Mouse (Mus musculus): ENCODE data around the gene Glis2. TPM values are rescaled to one million over a fixed set of nuclear protein-coding genes. Genes with fewer than 3 reads are reported as not detected.

The Glis2 gene
- total RNA-seq, 2 experiments from 2014 or later, result 12.4 to 16.6 TPM

GRCm38 (mm10) chr16:4655764-4656570 lies 61.5 kb downstream of the Glis2 start:
- DNase-seq (ENCODE audit: low spot score in 2 of 2), result no peak

DNA sequence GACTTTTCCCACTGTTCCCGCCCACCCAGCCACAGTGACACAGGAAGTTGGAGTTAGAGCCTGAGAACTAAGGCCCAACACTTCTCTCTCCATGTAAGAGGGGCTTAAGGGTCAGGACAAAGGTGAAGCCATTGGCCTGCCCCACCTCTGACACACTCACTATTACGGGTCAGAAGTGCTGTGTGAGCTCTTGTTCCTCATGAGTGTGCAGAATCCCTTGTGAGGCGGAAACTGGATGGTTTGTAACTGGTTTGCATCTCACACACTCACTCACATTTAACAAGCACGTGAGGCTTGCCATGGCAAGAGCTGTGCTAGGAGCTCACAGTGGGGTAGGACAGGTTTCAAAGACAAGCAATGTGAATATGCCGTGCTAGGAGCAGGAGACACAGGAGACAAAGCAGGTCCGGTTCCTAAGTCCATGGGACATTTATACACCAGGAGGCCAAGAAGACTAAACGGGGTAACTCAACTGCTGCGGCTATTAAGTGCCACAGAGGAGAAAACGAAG lies 62.1 kb downstream of the Glis2 start:
- DNase-seq (ENCODE audit: low spot score in 2 of 2), result no peak

DNA sequence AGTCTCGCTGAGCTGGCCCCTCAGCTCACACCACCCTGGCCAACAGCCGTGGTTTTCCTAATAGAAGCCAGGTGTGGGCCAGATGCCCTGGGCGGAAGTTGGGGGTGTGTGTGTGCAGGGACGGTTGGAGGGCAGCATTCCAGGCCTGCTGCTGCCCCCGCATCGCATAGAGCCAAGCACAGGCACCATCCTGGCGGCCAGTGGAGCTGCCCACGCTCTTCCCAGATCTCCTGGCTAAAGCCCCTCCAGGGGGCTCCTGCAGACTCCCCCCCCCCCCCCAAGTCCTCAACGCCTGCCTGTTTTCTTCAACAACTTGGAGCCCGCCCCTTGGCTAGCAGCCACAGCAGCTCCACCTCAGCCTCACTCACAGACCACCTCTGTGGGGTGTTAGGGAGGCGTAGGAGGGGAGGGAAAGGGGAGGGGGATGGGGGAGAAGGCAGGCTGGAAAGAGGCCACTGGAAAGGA lies 64.3 kb downstream of the Glis2 start:
- DNase-seq (ENCODE audit: low spot score in 2 of 2), result peak; percentile 66 to 73

- DNase-seq (ENCODE audit: low spot score in 2 of 2), result no peak
Measured at GRCm38 (mm10) chr16:4659326-4659725, 64.8 kb downstream of the Glis2 start.

- no peak for DNase-seq (ENCODE audit: low spot score in 2 of 2)
Measured at GRCm38 (mm10) chr16:4661605-4662004, 67.1 kb downstream of the Glis2 start.

GRCm38 (mm10) chr16:4663806-4664205 lies 69.3 kb downstream of the Glis2 start:
- DNase-seq (ENCODE audit: low spot score in 2 of 2), result no peak

DNA sequence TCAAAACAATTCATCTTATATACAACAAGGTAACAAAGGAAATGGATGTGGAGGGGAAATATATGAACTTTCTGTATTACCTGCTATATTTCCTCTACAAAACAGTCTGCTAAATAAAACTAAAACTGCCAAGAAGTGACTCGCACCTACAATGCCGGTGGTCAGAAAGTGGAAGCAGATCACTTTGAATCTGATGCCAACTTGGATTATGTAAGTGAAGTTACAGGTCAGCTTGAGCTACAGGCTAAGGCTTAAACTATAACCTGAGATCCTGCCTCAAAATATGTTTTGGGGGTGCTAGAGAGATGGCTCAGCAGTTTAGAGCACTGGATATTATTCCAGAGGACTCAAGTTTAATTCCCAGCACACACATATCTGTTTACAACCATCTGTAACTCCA lies 71.2 kb downstream of the Glis2 start:
- no peak for DNase-seq (ENCODE audit: low spot score in 2 of 2)

GRCm38 (mm10) chr16:4667190-4667808 lies 72.8 kb downstream of the Glis2 start:
- peak; percentile 88 to 97 for DNase-seq (ENCODE audit: low spot score in 2 of 2)

DNA sequence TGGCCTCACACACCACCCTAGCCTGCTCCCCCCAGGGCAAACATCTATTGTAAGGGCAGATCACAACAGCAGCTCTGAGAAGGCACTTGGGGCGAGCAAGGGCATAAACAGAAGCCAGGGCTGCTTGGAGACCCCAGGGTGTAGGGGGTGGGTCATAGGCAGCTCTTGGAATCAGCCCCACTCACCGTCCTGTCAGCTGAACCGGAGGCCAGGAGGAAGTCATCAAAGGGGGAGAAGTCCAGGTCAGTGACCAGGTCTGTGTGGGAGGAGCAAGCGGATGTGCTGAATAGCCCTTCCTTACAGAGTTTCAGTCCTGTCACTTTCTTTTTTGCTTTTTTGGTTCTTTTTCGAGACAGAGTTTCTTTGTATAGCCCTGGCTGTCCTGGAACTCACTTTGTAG lies 75.8 kb downstream of the Glis2 start:
- no peak for DNase-seq (ENCODE audit: low spot score in 2 of 2)

DNA sequence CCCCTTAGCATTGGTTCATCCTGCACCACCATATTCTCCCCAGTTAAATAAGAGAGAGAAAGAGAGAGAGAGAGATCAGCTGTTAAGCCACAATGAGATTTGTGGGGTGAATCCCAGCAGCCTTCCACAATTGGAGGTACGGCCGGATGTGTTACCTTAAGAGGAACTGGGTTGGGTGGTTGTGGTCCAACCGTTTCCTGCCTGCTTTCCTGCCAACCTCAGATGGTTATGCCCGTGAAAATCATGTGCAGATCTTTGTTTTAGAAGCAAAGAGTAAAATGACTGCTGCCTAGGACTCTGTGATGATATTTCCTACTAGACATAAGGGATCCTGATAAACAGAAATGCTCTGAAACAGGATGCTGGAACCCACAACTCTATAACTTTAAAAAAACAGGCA lies 79.6 kb downstream of the Glis2 start:
- DNase-seq (ENCODE audit: low spot score in 2 of 2), result no peak

Other genes with a start within 250 kb of the Glis2 start
- 10 to 100 TPM; 67.3 to 74.0 TPM for gene Adcy9, start 174.2 kb upstream of the Glis2 start, total RNA-seq (2021)
- 1 to 10 TPM; 3.0 to 4.1 TPM for gene Srl, start 52.9 kb upstream of the Glis2 start, total RNA-seq (2021)
- gene Tfap4, start 34.9 kb upstream of the Glis2 start, total RNA-seq (2021), result 1 to 10 TPM; 3.5 to 3.6 TPM
- gene Pam16, start 30.3 kb downstream of the Glis2 start, total RNA-seq (2021), result 10 to 100 TPM; 72.1 to 86.6 TPM
- 10 to 100 TPM; 11.5 to 11.6 TPM for gene Vasn, start 45.2 kb downstream of the Glis2 start, total RNA-seq (2021)
- 10 to 100 TPM; 61.5 to 64.2 TPM for gene Dnaja3, start 45.3 kb downstream of the Glis2 start, total RNA-seq (2021)
- gene Coro7, start 85.1 kb downstream of the Glis2 start, total RNA-seq (2021), result 10 to 100 TPM; 78.4 to 85.4 TPM
- 10 to 100 TPM; 11.2 to 11.6 TPM for gene Nmral1, start 124.6 kb downstream of the Glis2 start, total RNA-seq (2021)
- 10 to 100 TPM; 85.7 to 89.9 TPM for gene Hmox2, start 131.6 kb downstream of the Glis2 start, total RNA-seq (2021)
- 100 to 1,000 TPM; 211 to 212 TPM for gene Cdip1, start 195.6 kb downstream of the Glis2 start, total RNA-seq (2021)
- not detected for gene 4930562C15Rik, start 240.7 kb downstream of the Glis2 start, total RNA-seq (2021)